Mouse (Mus musculus) testis, adult 2 months (tissue): ENCODE measurements around the gene Tpcn2.

ENCODE experiments used
- CTCF ChIP-seq: fragments of 200-500 bp; IDR thresholded peaks from 2 replicates; pipeline ENCODE4 v1.5.1; 2012; ENCODE audit warnings: low read depth, mild to moderate bottlenecking, inconsistent platforms, low read length, moderate library complexity; ENCODE audit not compliant: control insufficient read depth, insufficient read depth, insufficient replicate concordance
- POLR2A ChIP-seq: fragments of 200-500 bp; IDR thresholded peaks from 2 replicates; pipeline ENCODE4 v1.6.1; 2012; ENCODE audit warnings: low read depth, mild to moderate bottlenecking, inconsistent platforms, low read length, moderate library complexity; ENCODE audit not compliant: control insufficient read depth

DNA sequence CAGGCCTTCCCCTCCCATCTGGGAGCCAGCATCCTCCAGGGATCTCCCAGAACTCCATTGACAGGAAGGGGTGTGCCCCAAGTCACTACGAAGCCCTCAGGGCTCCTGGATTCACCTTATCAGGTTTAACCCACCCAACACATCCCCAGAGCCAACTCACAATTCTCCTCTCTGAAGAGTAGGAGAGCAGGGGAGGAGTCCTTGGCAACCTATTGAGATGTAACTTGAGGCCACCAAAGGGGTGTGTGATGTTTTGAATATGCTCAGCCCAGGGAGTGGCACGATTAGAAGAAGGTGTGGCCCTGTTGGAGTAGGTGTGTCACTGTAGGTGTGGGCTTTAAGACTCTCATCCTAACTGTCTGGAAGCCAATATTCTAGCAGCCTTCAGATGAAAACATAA, 41.9 kb upstream of the Tpcn2 start:
- no peak for TF ChIP-seq CTCF
- TF ChIP-seq POLR2A: no peak
